Mouse (Mus musculus) liver, embryonic 11.5 days (tissue): ENCODE data around the gene Rtn4rl1. TPM values are rescaled to one million over a fixed set of nuclear protein-coding genes. Genes with fewer than 3 reads are reported as not detected.
A peak's percentile ranks its signal among the peaks of the same experiment; 100 is the strongest.

Experiments used
- ATAC-seq: fragments of 200-750 bp; cut with Nextera tagmentation; replicated peaks from 2 replicates; pipeline ENCODE4 v1.8.0; 2017; ENCODE audit warnings: moderate number of reproducible peaks, mild to moderate bottlenecking, moderate TSS enrichment, moderate library complexity; ENCODE audit not compliant: low FRiP score
- DNase-seq: peaks from one replicate; pipeline ENCODE4 v3.0.0-alpha.2; 2017; ENCODE audit warnings: low spot score
- H3K27ac ChIP-seq: fragments of 300-500 bp; sonication (generic); 2 replicates; pipeline ENCODE4 v1.5.1; 2014; ENCODE audit warnings: mild to moderate bottlenecking, low read depth, low read length, control low read depth
- H3K27me3 ChIP-seq: fragments of 300-500 bp; sonication (generic); replicated peaks from 2 replicates; pipeline ENCODE4 v1.6.1; 2014; ENCODE audit warnings: low read length, mixed read lengths; ENCODE audit not compliant: control insufficient read depth, insufficient read depth
- H3K36me3 ChIP-seq: fragments of 300-500 bp; sonication (generic); 2 replicates; pipeline ENCODE4 v1.6.1; 2014; ENCODE audit warnings: mild to moderate bottlenecking, low read length, moderate library complexity, mixed read lengths; ENCODE audit not compliant: control insufficient read depth, insufficient read depth
- H3K4me1 ChIP-seq: fragments of 300-500 bp; sonication (generic); replicated peaks from 2 replicates; pipeline ENCODE4 v1.6.1; 2014; ENCODE audit warnings: low read length, mixed read lengths; ENCODE audit not compliant: control insufficient read depth, insufficient read depth
- H3K4me2 ChIP-seq: fragments of 300-500 bp; sonication (generic); 2 replicates; pipeline ENCODE4 v1.6.1; 2014; ENCODE audit warnings: mild to moderate bottlenecking, control low read depth, moderate library complexity
- H3K4me3 ChIP-seq: fragments of 300-500 bp; sonication (generic); 2 replicates; pipeline ENCODE4 v1.5.1; 2014; ENCODE audit warnings: low read depth, low read length, control low read depth
- H3K9ac ChIP-seq: fragments of 300-500 bp; sonication (generic); 2 replicates; pipeline ENCODE4 v1.6.1; 2014; ENCODE audit warnings: low read depth, low read length, control low read depth
- H3K9me3 ChIP-seq: fragments of 300-500 bp; sonication (generic); 2 replicates; pipeline ENCODE4 v1.6.1; 2016; ENCODE audit warnings: low read length, inconsistent platforms, mixed read lengths; ENCODE audit not compliant: control insufficient read depth
- WGBS: fragments of 180-500 bp; shearing (Covaris S2); extraction: QIAGEN DNeasy Blood & Tissue Kit; methylation state at CpG from one replicate; pipeline ENCODE4 v1.1.7; 2014; 5-methylcytosine and 5-hydroxymethylcytosine counted together
- polyA plus RNA-seq: library from polyadenylated mRNA; unstranded; fragments of >200 nt; fragmentation: Nextera tagmentation; extraction: Ambion mirVana; gene quantifications from 2 replicates; pipeline ENCODE4 v1.2.1, GENCODE M21; 2014

The Rtn4rl1 gene
- polyA plus RNA-seq, 1 experiment from 2014 or later, result 2.9 TPM

GRCm38 (mm10) chr11:75298491-75298890 lies 104.9 kb downstream of the Rtn4rl1 start:
- Histone ChIP-seq H3K27me3 (no peaks in the 10 kb centered on the region; the same call in 1 of the 2 replicates), H3K27ac (no peak overlapping the region), H3K4me2 (no peak overlapping the region), H3K4me1 (peaks cover 35% of the 10 kb centered on the region), H3K4me3 (no peak overlapping the region), H3K36me3 (peaks cover 23% of the 10 kb centered on the region), H3K9me3 (no peaks in the 10 kb centered on the region), H3K9ac (no peak overlapping the region)
- WGBS, result 67% methylated on average over 11 of the region's 11 CpGs
- DNase-seq, result no peak
- no peak for ATAC-seq

DNA sequence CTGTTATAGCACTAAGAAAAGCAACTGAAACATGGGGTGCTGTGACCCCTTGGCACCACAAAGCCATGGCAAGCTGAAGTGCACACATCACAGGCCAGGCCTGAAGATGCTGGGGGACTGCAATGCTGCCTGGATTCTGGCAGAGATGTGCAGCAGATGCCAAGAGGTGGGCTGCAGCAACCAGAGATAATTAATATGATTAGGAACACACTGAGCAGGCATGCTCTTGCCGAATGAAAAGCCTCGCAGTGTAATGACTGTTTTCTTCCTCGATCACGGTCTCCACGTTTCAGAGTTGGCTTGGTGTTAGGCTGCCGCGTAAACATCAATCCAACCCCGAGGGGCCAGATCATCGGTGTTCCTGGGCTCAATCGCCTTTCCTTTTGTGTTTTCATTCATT lies 106.2 kb downstream of the Rtn4rl1 start:
- no peak overlapping the region for H3K9ac ChIP-seq
- WGBS, result 90% methylated on average over 10 of the region's 10 CpGs
- no peak for ATAC-seq
- no peak overlapping the region for H3K27ac ChIP-seq
- H3K9me3 ChIP-seq, result no peaks in the 10 kb centered on the region
- no peak overlapping the region for H3K4me3 ChIP-seq
- H3K4me1 ChIP-seq, result peaks cover 27% of the 10 kb centered on the region
- H3K36me3 ChIP-seq, result peaks cover 23% of the 10 kb centered on the region
- no peak for DNase-seq
- H3K4me2 ChIP-seq, result no peak overlapping the region
- no peaks in the 10 kb centered on the region for H3K27me3 ChIP-seq

- peak overlapping the region; percentile 46 for H3K9ac ChIP-seq
- WGBS, result 53% methylated on average over 9 of the region's 9 CpGs
- DNase-seq, result no peak
- peaks cover 24% of the 10 kb centered on the region for H3K4me1 ChIP-seq
- no peaks in the 10 kb centered on the region for H3K27me3 ChIP-seq
- H3K4me2 ChIP-seq, result peak overlapping the region; percentile 40
- H3K9me3 ChIP-seq, result no peaks in the 10 kb centered on the region
- peaks cover 29% of the 10 kb centered on the region for H3K36me3 ChIP-seq
- no peak overlapping the region for H3K4me3 ChIP-seq
- peak; percentile 90 for ATAC-seq
- H3K27ac ChIP-seq, result peak overlapping the region; percentile 67
Observed at GRCm38 (mm10) chr11:75300954-75301353, 107.4 kb downstream of the Rtn4rl1 start.

DNA sequence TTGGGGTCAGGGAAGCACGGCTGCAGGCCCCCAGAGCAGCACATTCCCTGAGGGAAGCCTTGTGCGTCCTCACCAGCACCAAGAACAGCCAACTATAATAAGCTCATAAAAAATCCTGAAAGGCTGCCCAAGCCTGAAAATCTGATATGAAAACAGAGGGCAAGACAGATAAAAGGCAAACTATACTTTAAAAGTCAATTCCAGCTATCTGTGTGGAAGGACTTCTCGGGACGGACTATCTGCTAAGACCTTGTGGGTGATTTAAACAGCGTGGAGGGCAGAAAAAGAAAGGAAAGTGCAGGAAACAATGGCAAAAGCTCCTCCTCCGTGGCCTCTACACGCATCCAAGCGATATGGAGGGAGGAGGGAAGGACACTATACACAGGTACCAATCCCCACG lies 111.2 kb downstream of the Rtn4rl1 start:
- ATAC-seq, result no peak
- peaks cover 46% of the 10 kb centered on the region for H3K36me3 ChIP-seq
- DNase-seq, result no peak
- H3K4me3 ChIP-seq, result no peak overlapping the region
- peaks cover 18% of the 10 kb centered on the region for H3K4me1 ChIP-seq
- no peak overlapping the region for H3K27ac ChIP-seq
- no peaks in the 10 kb centered on the region for H3K9me3 ChIP-seq
- H3K9ac ChIP-seq, result no peak overlapping the region
- 74% methylated on average over 9 of the region's 9 CpGs for WGBS
- H3K27me3 ChIP-seq, result no peaks in the 10 kb centered on the region
- no peak overlapping the region for H3K4me2 ChIP-seq

- Histone ChIP-seq H3K36me3 (peaks cover 52% of the 10 kb centered on the region), H3K9me3 (no peaks in the 10 kb centered on the region), H3K27ac (no peak overlapping the region), H3K27me3 (no peaks in the 10 kb centered on the region), H3K4me3 (no peak overlapping the region), H3K4me2 (no peak overlapping the region), H3K4me1 (peaks cover 2% of the 10 kb centered on the region; the same call in 1 of the 2 replicates), H3K9ac (no peak overlapping the region)
- DNase-seq (no peak), ATAC-seq (no peak)
- 92% methylated on average over 4 of the region's 4 CpGs for WGBS
Observed at GRCm38 (mm10) chr11:75308650-75309049, 115.1 kb downstream of the Rtn4rl1 start.

GRCm38 (mm10) chr11:75310813-75311212 lies 117.2 kb downstream of the Rtn4rl1 start:
- DNase-seq (no peak), ATAC-seq (no peak)
- no peak overlapping the region for H3K4me2 ChIP-seq
- WGBS, result 90% methylated on average over 8 of the region's 8 CpGs
- H3K27ac ChIP-seq, result no peak overlapping the region
- no peaks in the 10 kb centered on the region for H3K27me3 ChIP-seq
- peaks cover 60% of the 10 kb centered on the region for H3K36me3 ChIP-seq
- no peak overlapping the region for H3K4me3 ChIP-seq
- H3K4me1 ChIP-seq, result peaks cover 4% of the 10 kb centered on the region; the same call in 1 of the 2 replicates
- no peak overlapping the region for H3K9ac ChIP-seq
- no peaks in the 10 kb centered on the region for H3K9me3 ChIP-seq

- ATAC-seq (no peak), DNase-seq (no peak)
- Histone ChIP-seq H3K4me3 (no peak overlapping the region), H3K9me3 (no peaks in the 10 kb centered on the region), H3K4me1 (peaks cover 3% of the 10 kb centered on the region; the same call in 1 of the 2 replicates), H3K4me2 (no peak overlapping the region), H3K36me3 (peaks cover 58% of the 10 kb centered on the region), H3K9ac (no peak overlapping the region), H3K27ac (no peak overlapping the region), H3K27me3 (no peaks in the 10 kb centered on the region)
- WGBS, result 94% methylated on average over 6 of the region's 6 CpGs
Observed at GRCm38 (mm10) chr11:75311751-75312150, 118.2 kb downstream of the Rtn4rl1 start.

DNA sequence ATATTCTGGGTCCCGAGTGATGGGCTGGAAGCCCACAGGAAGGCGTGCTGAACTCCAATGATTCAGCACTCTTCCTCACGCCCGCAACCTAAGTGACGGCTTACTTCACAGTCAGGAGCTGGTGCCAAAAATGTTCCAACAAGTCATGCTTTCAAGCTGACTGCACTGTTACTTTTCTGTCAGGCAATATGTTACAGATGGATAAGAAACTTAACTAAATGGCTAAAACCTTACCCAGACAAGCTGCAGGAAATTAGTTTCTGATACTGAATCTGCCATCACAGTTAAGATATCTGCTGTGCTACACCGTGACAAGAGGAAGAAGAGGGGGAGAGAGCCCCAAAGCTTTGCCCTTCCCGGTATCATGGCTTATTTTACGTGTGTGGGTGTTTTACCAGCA lies 120.3 kb downstream of the Rtn4rl1 start:
- no peaks in the 10 kb centered on the region for H3K27me3 ChIP-seq
- ATAC-seq (peak; percentile 68), DNase-seq (no peak)
- no peak overlapping the region for H3K4me3 ChIP-seq
- H3K36me3 ChIP-seq, result peaks cover 58% of the 10 kb centered on the region
- H3K27ac ChIP-seq, result no peak overlapping the region
- 60% methylated on average over 8 of the region's 8 CpGs for WGBS
- no peaks in the 10 kb centered on the region for H3K9me3 ChIP-seq
- H3K4me1 ChIP-seq, result peaks cover 3% of the 10 kb centered on the region
- no peak overlapping the region for H3K9ac ChIP-seq
- no peak overlapping the region for H3K4me2 ChIP-seq
